Mouse (Mus musculus): ENCODE results near the gene Cpped1. TPM values are rescaled to one million over a fixed set of nuclear protein-coding genes. Genes with fewer than 3 reads are reported as not detected.

Cpped1 gene
- total and polyA plus RNA-seq, 3 experiments, result 13.6 to 34.6 (median 17.5) TPM

DNA sequence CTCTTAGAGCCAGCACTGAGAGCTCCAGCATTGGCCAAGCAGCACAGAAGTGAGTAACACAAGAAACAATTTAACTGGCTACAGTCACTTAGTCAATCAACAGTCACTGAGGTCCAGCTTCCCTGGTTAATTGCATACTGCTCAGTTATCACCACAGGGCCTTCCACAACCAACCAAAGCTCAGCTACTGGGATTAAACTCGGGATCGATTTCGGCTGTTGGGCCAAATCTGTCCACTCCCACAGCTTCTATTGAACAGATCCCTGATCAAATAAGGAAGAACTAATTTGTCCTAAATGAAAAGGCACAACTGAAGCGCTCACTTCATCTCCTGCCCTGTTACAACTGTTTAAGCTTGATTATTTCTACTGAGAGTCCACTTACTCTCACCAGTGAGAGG, 4.0 kb downstream of the Cpped1 start:
- peaks cover 10 to 41% of the 10 kb centered on the region in 2 experiments for H3K4me1 ChIP-seq (ENCODE audit: control insufficient read depth in 1 of 2, insufficient read depth in 2 of 2)
- H3K4me2 ChIP-seq (ENCODE audit: insufficient read depth, low read depth, poor library complexity, severe bottlenecking), result no peak overlapping the region
- dilution Hi-C loops (cut with MboI; ENCODE audit: extremely low pct_ligation_motif_present, extremely low pct_unique_long_range_greater_than_20kb, low sequenced_read_pairs), result no loop called here
- H3K27ac ChIP-seq (ENCODE audit: insufficient read depth, low read depth), result no peak overlapping the region
- DNase-seq (ENCODE audit: extremely low read depth), result no peak
- peaks cover 7% of the 10 kb centered on the region for H3K79me2 ChIP-seq (replicated peaks; ENCODE audit: control insufficient read depth, extremely low read depth, insufficient read depth, poor library complexity, severe bottlenecking)
- no peak for TF ChIP-seq IRF4 (IDR thresholded peaks at IDR 0.05; ENCODE audit: low read depth, low read length)
- TF ChIP-seq USF2 (conservative IDR thresholded peaks at IDR 0.05; ENCODE audit: low read depth, low read length), result no peak
- no peak for TF ChIP-seq ELF1 (IDR thresholded peaks at IDR 0.05; ENCODE audit: low read depth, low read length)
- no peak for TF ChIP-seq KAT2A (IDR thresholded peaks at IDR 0.05; ENCODE audit: insufficient replicate concordance, low read length)
- no peak for TF ChIP-seq TCF12 (IDR thresholded peaks at IDR 0.05; ENCODE audit: low read depth, low read length)
- TF ChIP-seq RAD21 (IDR thresholded peaks at IDR 0.05; ENCODE audit: low read depth, low read length), result no peak
- TF ChIP-seq ETS1 (conservative IDR thresholded peaks at IDR 0.05; ENCODE audit: low read depth, low read length), result no peak
- TF ChIP-seq NELFE (IDR thresholded peaks at IDR 0.05; ENCODE audit: low read depth, low read length), result no peak
- no peak for TF ChIP-seq MEF2A (IDR thresholded peaks at IDR 0.05; ENCODE audit: borderline replicate concordance, low read depth, low read length)
- TF ChIP-seq MXI1 (IDR thresholded peaks at IDR 0.05; ENCODE audit: low read depth, low read length), result no peak
- TF ChIP-seq MYC (IDR thresholded peaks at IDR 0.05; ENCODE audit: low read depth, low read length), result no peak
- TF ChIP-seq CHD1 (IDR thresholded peaks at IDR 0.05; ENCODE audit: low read depth, low read length), result no peak
- H3K4me3 ChIP-seq (replicated peaks in 1 of 3; ENCODE audit: low read depth in 2 of 3, low read length in 2 of 3, poor library complexity in 1 of 3), result no peak overlapping the region
- H3K9me3 ChIP-seq (replicated peaks; ENCODE audit: low read length), result no peaks in the 10 kb centered on the region
- peaks cover 2 to 50% of the 10 kb centered on the region in 2 experiments for H3K36me3 ChIP-seq (replicated peaks in 1 of 2; ENCODE audit: control insufficient read depth in 1 of 2, insufficient read depth in 1 of 2, low read length in 1 of 2)
- in situ Hi-C loops (cut with MboI; ENCODE audit: low pct_ligation_motif_present, low pct_unique_long_range_greater_than_20kb, low sequenced_read_pairs), result loop anchor here (25.0 kb wide), 1 partner anchor 443 kb away; no protein-coding TSS in a partner anchor
- H3K9ac ChIP-seq (ENCODE audit: insufficient read depth, low read depth), result no peak overlapping the region
- H3K27me3 ChIP-seq (replicated peaks), result no peaks in the 10 kb centered on the region

GRCm38 (mm10) chr16:11902007-11902406, 7.2 kb downstream of the Cpped1 start:
- Histone ChIP-seq H3K4me1 (ENCODE audit: control insufficient read depth in 1 of 2, insufficient read depth in 2 of 2) (peaks cover 8 to 29% of the 10 kb centered on the region in 2 experiments), H3K9ac (ENCODE audit: insufficient read depth, low read depth) (no peak overlapping the region), H3K27me3 (replicated peaks) (no peaks in the 10 kb centered on the region), H3K9me3 (replicated peaks; ENCODE audit: low read length) (no peaks in the 10 kb centered on the region), H3K27ac (ENCODE audit: insufficient read depth, low read depth) (no peak overlapping the region), H3K79me2 (replicated peaks; ENCODE audit: control insufficient read depth, extremely low read depth, insufficient read depth, poor library complexity, severe bottlenecking) (no peaks in the 10 kb centered on the region; the same call in 1 of the 2 replicates), H3K4me2 (ENCODE audit: insufficient read depth, low read depth, poor library complexity, severe bottlenecking) (no peak overlapping the region), H3K36me3 (replicated peaks in 1 of 2; ENCODE audit: control insufficient read depth in 1 of 2, insufficient read depth in 1 of 2, low read length in 1 of 2) (peaks cover 2 to 59% of the 10 kb centered on the region in 2 experiments), H3K4me3 (replicated peaks in 1 of 3; ENCODE audit: low read depth in 2 of 3, low read length in 2 of 3, poor library complexity in 1 of 3) (no peak overlapping the region)
- dilution Hi-C loops (cut with MboI; ENCODE audit: extremely low pct_ligation_motif_present, extremely low pct_unique_long_range_greater_than_20kb, low sequenced_read_pairs) (no loop called here), in situ Hi-C loops (cut with MboI; ENCODE audit: low pct_ligation_motif_present, low pct_unique_long_range_greater_than_20kb, low sequenced_read_pairs) (loop anchor here (25.0 kb wide), 1 partner anchor 440 kb away; no protein-coding TSS in a partner anchor)
- TF ChIP-seq ZMIZ1 (IDR thresholded peaks at IDR 0.05; ENCODE audit: low read depth, low read length) (no peak), MEF2A (IDR thresholded peaks at IDR 0.05; ENCODE audit: borderline replicate concordance, low read depth, low read length) (no peak), RCOR1 (conservative IDR thresholded peaks at IDR 0.05; ENCODE audit: low read depth, low read length) (no peak), ETS1 (conservative IDR thresholded peaks at IDR 0.05; ENCODE audit: low read depth, low read length) (no peak), HCFC1 (IDR thresholded peaks at IDR 0.05; ENCODE audit: low read depth, low read length) (no peak), POLR2A (IDR thresholded peaks at IDR 0.05; ENCODE audit: low read depth, low read length) (no peak), ELF1 (IDR thresholded peaks at IDR 0.05; ENCODE audit: low read depth, low read length) (no peak), BHLHE40 (IDR thresholded peaks at IDR 0.05; ENCODE audit: low read depth, low read length) (no peak), TBP (conservative IDR thresholded peaks at IDR 0.05; ENCODE audit: low read depth, low read length) (no peak), SMC3 (IDR thresholded peaks at IDR 0.05; ENCODE audit: low read depth, low read length) (no peak), IRF4 (IDR thresholded peaks at IDR 0.05; ENCODE audit: low read depth, low read length) (no peak), PAX5 (IDR thresholded peaks at IDR 0.05; ENCODE audit: low read length) (no peak), CTCF (conservative IDR thresholded peaks at IDR 0.05 in 1 of 2, IDR thresholded peaks at IDR 0.05 in 1 of 2; ENCODE audit: low read depth in 2 of 2, low read length in 2 of 2) (no peak), POLR2AphosphoS2 (IDR thresholded peaks at IDR 0.05; ENCODE audit: low read depth, low read length) (no peak), ZNF384 (IDR thresholded peaks at IDR 0.05; ENCODE audit: low read depth, low read length) (no peak), ZC3H11A (IDR thresholded peaks at IDR 0.05; ENCODE audit: low read depth, low read length) (no peak), SIN3A (IDR thresholded peaks at IDR 0.05; ENCODE audit: low read length) (no peak)
- DNase-seq (ENCODE audit: extremely low read depth), result no peak

All from CH12.LX (cell line).